Mouse (Mus musculus) G1E (cell line): ENCODE measurements at regions not wholly inside any gene's neighbourhood (a gene's known extent, or its start where the extent isn't known, plus 50 kb on each side); places are given as distances from the start of the nearest gene placed in this dataset.

Source experiments
- CTCF ChIP-seq: IDR thresholded peaks from 2 replicates; pipeline ENCODE4 v1.5.1; 2012; ENCODE audit warnings: low read depth, low read length, inconsistent platforms, mixed read lengths
- GATA1 ChIP-seq: IDR thresholded peaks from 2 replicates; pipeline ENCODE4 v1.6.1; 2012; ENCODE audit warnings: borderline replicate concordance, low read length, inconsistent platforms, mixed read lengths
- GATA2 ChIP-seq: IDR thresholded peaks from 2 replicates; pipeline ENCODE4 v1.6.1; 2012; ENCODE audit warnings: low read depth, low read length, inconsistent platforms, borderline replicate concordance
- POLR2AphosphoS5 ChIP-seq: IDR thresholded peaks from 2 replicates; pipeline ENCODE4 v1.6.1; 2012; ENCODE audit warnings: low read depth, low read length, inconsistent platforms; ENCODE audit not compliant: insufficient replicate concordance
- TAL1 ChIP-seq: conservative IDR thresholded peaks from 2 replicates; pipeline ENCODE4 v1.6.1; 2012; ENCODE audit warnings: low read depth, low read length, inconsistent platforms, mixed read lengths

GRCm38 (mm10) chr3:70160043-70160442 lies 152.6 kb downstream of the Otol1 start:
- TF ChIP-seq CTCF (no peak), GATA2 (no peak), TAL1 (no peak), POLR2AphosphoS5 (no peak), GATA1 (no peak)
